Mouse (Mus musculus) cerebellum, adult 9-11 months (tissue): Measurements from ENCODE around the gene Hmgb3.
A peak's percentile ranks its signal among the peaks of the same experiment; 100 is the strongest.

Experiments used
- DNase-seq: peaks from one replicate; pipeline ENCODE4 v3.0.0; 2022

Gene Hmgb3

DNA sequence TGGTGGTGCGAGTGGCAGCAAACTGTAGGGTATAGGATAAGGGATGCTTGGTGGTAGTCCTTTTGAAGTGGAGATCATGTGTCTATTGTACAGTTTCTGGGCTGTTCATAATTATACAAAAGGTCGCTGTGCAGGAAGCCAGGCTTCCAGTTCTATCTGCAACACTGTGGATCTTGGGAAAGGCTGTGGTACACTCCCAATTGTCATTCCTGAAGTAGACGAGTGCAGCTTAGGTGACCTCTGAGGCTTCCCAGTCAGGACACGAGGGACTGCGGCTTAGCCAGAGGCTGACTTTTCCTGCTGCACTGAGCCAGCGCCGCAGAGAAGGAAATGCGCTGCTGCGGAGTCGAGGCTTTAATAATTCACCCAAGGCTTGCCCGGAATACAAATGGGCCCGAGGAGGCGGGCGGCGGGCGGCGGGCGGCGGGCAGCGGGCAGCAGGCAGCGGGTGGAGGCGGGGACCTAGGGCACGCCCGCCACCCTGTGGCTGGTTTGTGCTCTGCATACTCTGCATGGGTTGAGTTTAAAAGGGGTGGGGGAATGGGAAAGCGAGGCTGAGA lies 45.4 kb downstream of the Hmgb3 start:
- DNase-seq: peak; percentile 18
